Mouse (Mus musculus): ENCODE data around the gene Arhgef40. TPM values are rescaled to one million over a fixed set of nuclear protein-coding genes. Genes with fewer than 3 reads are reported as not detected.

Gene Arhgef40
- total and polyA plus RNA-seq, 3 experiments: 6.4 to 150 (median 37.5) TPM

- Histone ChIP-seq H3K27me3 (ENCODE audit: control insufficient read depth in 1 of 2, insufficient read depth in 2 of 2, low read length in 2 of 2) (no peaks in the 10 kb centered on the region), H3K4me1 (ENCODE audit: control insufficient read depth in 1 of 2, insufficient read depth in 2 of 2, low read length in 2 of 2) (peaks cover 2 to 11% of the 10 kb centered on the region in 2 experiments; a peak in 3 of 4 replicates), H3K9ac (ENCODE audit: control insufficient read depth, low read depth, low read length, poor library complexity, severe bottlenecking) (no peak overlapping the region), H3K79me2 (ENCODE audit: control insufficient read depth, insufficient read depth, low read length, poor library complexity) (no peaks in the 10 kb centered on the region; the same call in 1 of the 2 replicates), H3K4me3 (ENCODE audit: control insufficient read depth in 1 of 2, insufficient read depth in 1 of 2, low read depth in 2 of 2, low read length in 2 of 2) (no peak overlapping the region), H3K27ac (ENCODE audit: control insufficient read depth, low read depth, low read length) (no peak overlapping the region), H3K9me3 (replicated peaks; ENCODE audit: insufficient read depth, low read length) (no peaks in the 10 kb centered on the region), H3K36me3 (ENCODE audit: control insufficient read depth in 1 of 2, insufficient read depth in 2 of 2, low read length in 2 of 2) (peaks cover 0 to 18% of the 10 kb centered on the region in 2 experiments; a peak in 2 of 4 replicates)
- DNase-seq (ENCODE audit: low read depth, low spot score): peak; percentile 67
- TF ChIP-seq ETS1 (IDR thresholded peaks at IDR 0.05; ENCODE audit: low read depth, low read length): no peak
These were observed 5.0 kb downstream of the Arhgef40 start for GRCm38 (mm10) chr14:51989461-51989970.

- no peak overlapping the region for H3K9ac ChIP-seq (ENCODE audit: control insufficient read depth, low read depth, low read length, poor library complexity, severe bottlenecking)
- TF ChIP-seq ZC3H11A (IDR thresholded peaks at IDR 0.05; ENCODE audit: low read depth, low read length) (no peak), USF2 (IDR thresholded peaks at IDR 0.05; ENCODE audit: borderline replicate concordance in 1 of 2, insufficient read depth in 1 of 2, low read depth in 1 of 2, low read length in 2 of 2) (no peak), MAFK (IDR thresholded peaks at IDR 0.05; ENCODE audit: borderline replicate concordance, low read depth, low read length) (0 out of 2 replicates have a peak, but pooled peaks have one; percentile 14), TBP (IDR thresholded peaks at IDR 0.05; ENCODE audit: low read depth, low read length) (peak; percentile 93)
- no peaks in the 10 kb centered on the region for H3K9me3 ChIP-seq (replicated peaks; ENCODE audit: insufficient read depth, low read length)
- peaks cover 0 to 3% of the 10 kb centered on the region in 2 experiments; a peak in 1 of 4 replicates for H3K4me1 ChIP-seq (ENCODE audit: control insufficient read depth in 1 of 2, insufficient read depth in 2 of 2, low read length in 2 of 2)
- no peaks in the 10 kb centered on the region for H3K27me3 ChIP-seq (ENCODE audit: control insufficient read depth in 1 of 2, insufficient read depth in 2 of 2, low read length in 2 of 2)
- H3K4me3 ChIP-seq (ENCODE audit: control insufficient read depth in 1 of 2, insufficient read depth in 1 of 2, low read depth in 2 of 2, low read length in 2 of 2): no peak overlapping the region
- H3K36me3 ChIP-seq (ENCODE audit: control insufficient read depth in 1 of 2, insufficient read depth in 2 of 2, low read length in 2 of 2): peaks cover 0 to 1% of the 10 kb centered on the region in 2 experiments; a peak in 2 of 4 replicates
- H3K27ac ChIP-seq (ENCODE audit: control insufficient read depth, low read depth, low read length): no peak overlapping the region
- H3K79me2 ChIP-seq (ENCODE audit: control insufficient read depth, insufficient read depth, low read length, poor library complexity): no peaks in the 10 kb centered on the region
- no peak for DNase-seq (ENCODE audit: low read depth, low spot score)
These were observed 9.9 kb downstream of the Arhgef40 start for GRCm38 (mm10) chr14:51994453-51994852.

GRCm38 (mm10) chr14:51995219-51995871 is 10.8 kb downstream of the Arhgef40 start:
- no peak overlapping the region for H3K9ac ChIP-seq (ENCODE audit: control insufficient read depth, low read depth, low read length, poor library complexity, severe bottlenecking)
- 0 out of 4 replicates have a peak, but pooled peaks cover 0 to 3% of the 10 kb centered on the region in 2 experiments for H3K4me1 ChIP-seq (ENCODE audit: control insufficient read depth in 1 of 2, insufficient read depth in 2 of 2, low read length in 2 of 2)
- DNase-seq (ENCODE audit: low read depth, low spot score): peak; percentile 39
- no peak overlapping the region for H3K4me3 ChIP-seq (ENCODE audit: control insufficient read depth in 1 of 2, insufficient read depth in 1 of 2, low read depth in 2 of 2, low read length in 2 of 2)
- TF ChIP-seq ETS1 (IDR thresholded peaks at IDR 0.05; ENCODE audit: low read depth, low read length) (0 out of 2 replicates have a peak, but pooled peaks have one; percentile 17), POLR2A (IDR thresholded peaks at IDR 0.05; ENCODE audit: control insufficient read depth in 1 of 2, insufficient read depth in 1 of 2, low read depth in 1 of 2, low read length in 2 of 2, poor library complexity in 1 of 2) (no peak), GATA1 (IDR thresholded peaks at IDR 0.05; ENCODE audit: low read depth, low read length) (0 out of 2 replicates have a peak, but pooled peaks have one; percentile 42), ZC3H11A (IDR thresholded peaks at IDR 0.05; ENCODE audit: low read depth, low read length) (no peak)
- H3K27me3 ChIP-seq (ENCODE audit: control insufficient read depth in 1 of 2, insufficient read depth in 2 of 2, low read length in 2 of 2): no peaks in the 10 kb centered on the region
- H3K27ac ChIP-seq (ENCODE audit: control insufficient read depth, low read depth, low read length): no peak overlapping the region
- no peaks in the 10 kb centered on the region for H3K79me2 ChIP-seq (ENCODE audit: control insufficient read depth, insufficient read depth, low read length, poor library complexity)
- H3K36me3 ChIP-seq (ENCODE audit: control insufficient read depth in 1 of 2, insufficient read depth in 2 of 2, low read length in 2 of 2): no peaks in the 10 kb centered on the region; a peak in 1 of 4 replicates
- no peaks in the 10 kb centered on the region for H3K9me3 ChIP-seq (replicated peaks; ENCODE audit: insufficient read depth, low read length)

Data from MEL (cell line).